Mouse (Mus musculus): ENCODE data around the gene Dcxr.

- TF ChIP-seq POLR2A (IDR thresholded peaks at IDR 0.05; ENCODE audit: borderline replicate concordance, control insufficient read depth, low read depth, low read length), result no peak
- TF ChIP-seq CTCF (IDR thresholded peaks at IDR 0.05; ENCODE audit: control insufficient read depth, insufficient read depth, low read length), result no peak
Measured at GRCm38 (mm10) chr11:120747974-120748373, 20.9 kb upstream of the Dcxr start.

Measured in bone marrow, adult 2 months (tissue).